In the genomic region with DNA sequence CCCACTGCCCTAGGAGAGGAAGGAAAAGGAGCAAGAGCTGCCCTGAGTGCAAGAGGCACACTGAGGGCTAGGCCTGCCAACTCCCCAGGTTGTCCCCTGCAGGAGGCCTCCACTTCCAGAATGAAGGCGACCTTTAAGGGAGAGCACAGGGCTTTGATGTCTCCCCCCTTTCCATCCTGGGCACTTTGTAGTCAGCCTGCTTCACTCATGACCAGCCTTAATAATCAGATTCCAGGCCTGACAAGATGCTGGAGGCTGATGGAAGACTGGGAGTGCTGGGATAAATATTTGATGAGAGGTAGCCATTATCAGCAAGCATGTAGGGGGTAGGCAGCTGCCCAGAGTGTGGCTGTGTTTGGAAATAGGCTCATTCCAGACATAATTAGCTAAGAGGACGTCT, we compare ENCODE assay signal across 16 mouse cellular contexts.
A peak's percentile ranks its signal among the peaks of the same experiment; 100 is the strongest.
DNase-seq lines count a peak whose midpoint lies in the region; ATAC-seq and TF ChIP-seq lines count a peak whose summit lies in the region.
"Had no signal": no experiment of that assay in that cellular context is flagged by ENCODE, and none has a peak within 500 bp of the region (broad histone marks: within the 10 kb centered on the region; RNA-seq: fewer than 3 reads in every experiment).

No protein-coding gene starts in this region.

- no peak overlapping the region for H3K4me3 ChIP-seq in intestine, embryonic 14.5 days (ENCODE audit: low read depth, low read length)
- H3K4me3 ChIP-seq in intestine, embryonic 15.5 days (replicated peaks): no peak overlapping the region
- H3K4me3 ChIP-seq in hindbrain, embryonic 14.5 days (replicated peaks; ENCODE audit: low read length): no peak overlapping the region
- H3K4me3 ChIP-seq in midbrain, embryonic 15.5 days: no peak overlapping the region
- no peak overlapping the region for H3K4me3 ChIP-seq in heart, adult 2 months
- H3K4me3 ChIP-seq: limb, embryonic 13.5 days; liver, embryonic 13.5 days had no signal

- DNase-seq in intestine, embryonic 14.5 days (ENCODE audit: low spot score): peak; percentile 46
- DNase-seq in hindbrain, embryonic 14.5 days (ENCODE audit: low spot score): no peak
- DNase-seq in retina, postnatal 1 day: peak; percentile 15
- no peak for DNase-seq in layer of hippocampus, postnatal 14 days (ENCODE audit: low spot score in 2 of 2)
- no peak for DNase-seq in heart, adult 2 months
- DNase-seq: cerebellum, adult 8-10 months; kidney, adult 2 months; kidney, postnatal 10 days; layer of hippocampus, postnatal 36 days; liver, embryonic 13.5 days; lung, embryonic 14.5 days; lung, postnatal 4 days; thymus, adult 2 months had no signal

- ATAC-seq in intestine, embryonic 14.5 days (replicated peaks; ENCODE audit: low FRiP score, low TSS enrichment, low read depth): no peak
- no peak for ATAC-seq in intestine, embryonic 15.5 days
- ATAC-seq in hindbrain, embryonic 14.5 days (ENCODE audit: low FRiP score): peak; percentile 36; the same call in 1 of the 2 replicates
- peak; percentile 57; the same call in 1 of the 2 replicates for ATAC-seq in midbrain, embryonic 15.5 days (replicated peaks)

- 53% methylated on average over 2 of the region's 2 CpGs for WGBS in intestine, embryonic 14.5 days
- 65% methylated on average over 2 of the region's 2 CpGs for WGBS in intestine, embryonic 15.5 days
- WGBS in hindbrain, embryonic 14.5 days: 50% methylated on average over 2 of the region's 2 CpGs
- WGBS in midbrain, embryonic 15.5 days: 23% methylated on average over 2 of the region's 2 CpGs
- WGBS in heart, adult 2 months: 92% methylated on average over 2 of the region's 2 CpGs

- H3K9ac ChIP-seq in intestine, embryonic 14.5 days (ENCODE audit: low read length): no peak overlapping the region
- H3K9ac ChIP-seq in intestine, embryonic 15.5 days: no peak overlapping the region
- no peak overlapping the region for H3K9ac ChIP-seq in hindbrain, embryonic 14.5 days
- H3K9ac ChIP-seq in midbrain, embryonic 15.5 days: no peak overlapping the region
- no peak overlapping the region for H3K9ac ChIP-seq in heart, adult 2 months (ENCODE audit: low read depth, low read length)
- H3K9ac ChIP-seq: limb, embryonic 13.5 days; liver, embryonic 13.5 days; lung, embryonic 14.5 days had no signal

- no peaks in the 10 kb centered on the region for H3K79me2 ChIP-seq in heart, adult 2 months (replicated peaks; ENCODE audit: control insufficient read depth, insufficient read depth, low read length)

- no peaks in the 10 kb centered on the region for H3K27me3 ChIP-seq in intestine, embryonic 14.5 days (replicated peaks; ENCODE audit: control insufficient read depth, insufficient read depth, low read length)
- no peaks in the 10 kb centered on the region for H3K27me3 ChIP-seq in intestine, embryonic 15.5 days (replicated peaks)
- H3K27me3 ChIP-seq in hindbrain, embryonic 14.5 days (ENCODE audit: control insufficient read depth, insufficient read depth, low read length): no peaks in the 10 kb centered on the region
- H3K27me3 ChIP-seq in midbrain, embryonic 15.5 days (replicated peaks): no peaks in the 10 kb centered on the region
- no peaks in the 10 kb centered on the region for H3K27me3 ChIP-seq in heart, adult 2 months (ENCODE audit: control insufficient read depth, insufficient read depth, low read length)
- H3K27me3 ChIP-seq: limb, embryonic 13.5 days; liver, embryonic 13.5 days had no signal

- no peak overlapping the region for H3K4me2 ChIP-seq in intestine, embryonic 14.5 days (ENCODE audit: low read length)
- no peak overlapping the region for H3K4me2 ChIP-seq in intestine, embryonic 15.5 days (replicated peaks)
- no peak overlapping the region for H3K4me2 ChIP-seq in hindbrain, embryonic 14.5 days (replicated peaks)
- H3K4me2 ChIP-seq in midbrain, embryonic 15.5 days: no peak overlapping the region
- H3K4me2 ChIP-seq: limb, embryonic 13.5 days; liver, embryonic 13.5 days; lung, embryonic 14.5 days had no signal

- no peak overlapping the region for H3K27ac ChIP-seq in intestine, embryonic 14.5 days (ENCODE audit: low read depth)
- no peak overlapping the region for H3K27ac ChIP-seq in intestine, embryonic 15.5 days
- peak overlapping the region; percentile 75; the same call in 1 of the 2 replicates for H3K27ac ChIP-seq in hindbrain, embryonic 14.5 days
- peak overlapping the region; percentile 60 for H3K27ac ChIP-seq in midbrain, embryonic 15.5 days
- H3K27ac ChIP-seq in heart, adult 2 months: no peak overlapping the region
- H3K27ac ChIP-seq: limb, embryonic 13.5 days; liver, embryonic 13.5 days had no signal

- no peaks in the 10 kb centered on the region for H3K9me3 ChIP-seq in intestine, embryonic 14.5 days (ENCODE audit: control insufficient read depth, low read length)
- H3K9me3 ChIP-seq in intestine, embryonic 15.5 days: no peaks in the 10 kb centered on the region
- H3K9me3 ChIP-seq in hindbrain, embryonic 14.5 days (ENCODE audit: control insufficient read depth, low read length): no peaks in the 10 kb centered on the region
- H3K9me3 ChIP-seq in midbrain, embryonic 15.5 days: no peaks in the 10 kb centered on the region
- H3K9me3 ChIP-seq: liver, embryonic 13.5 days had no signal

- no peak for TF ChIP-seq EP300 in heart, adult 2 months (IDR thresholded peaks at IDR 0.05; ENCODE audit: insufficient read depth, low read depth, low read length)

- no peak for TF ChIP-seq POLR2A in heart, adult 2 months (IDR thresholded peaks at IDR 0.05; ENCODE audit: insufficient read depth, low read depth, low read length)

- H3K4me1 ChIP-seq in intestine, embryonic 14.5 days (replicated peaks; ENCODE audit: control insufficient read depth, insufficient read depth, low read length): no peaks in the 10 kb centered on the region
- H3K4me1 ChIP-seq in intestine, embryonic 15.5 days (replicated peaks): no peaks in the 10 kb centered on the region; the same call in 1 of the 2 replicates
- H3K4me1 ChIP-seq in hindbrain, embryonic 14.5 days (replicated peaks; ENCODE audit: control insufficient read depth, insufficient read depth, low read length): peaks cover 11% of the 10 kb centered on the region
- H3K4me1 ChIP-seq in midbrain, embryonic 15.5 days: peaks cover 21% of the 10 kb centered on the region
- no peaks in the 10 kb centered on the region for H3K4me1 ChIP-seq in heart, adult 2 months (ENCODE audit: control insufficient read depth, insufficient read depth, low read length)
- H3K4me1 ChIP-seq: liver, embryonic 13.5 days had no signal

- intact Hi-C loops in heart, adult 2 months (cut with DNase I): no loop called here

- no peaks in the 10 kb centered on the region for H3K36me3 ChIP-seq in intestine, embryonic 14.5 days (ENCODE audit: control insufficient read depth, insufficient read depth, low read length)
- no peaks in the 10 kb centered on the region for H3K36me3 ChIP-seq in intestine, embryonic 15.5 days
- no peaks in the 10 kb centered on the region for H3K36me3 ChIP-seq in hindbrain, embryonic 14.5 days (replicated peaks; ENCODE audit: control insufficient read depth, insufficient read depth)
- no peaks in the 10 kb centered on the region for H3K36me3 ChIP-seq in midbrain, embryonic 15.5 days (replicated peaks)
- H3K36me3 ChIP-seq in heart, adult 2 months (ENCODE audit: control insufficient read depth, insufficient read depth, low read length): no peaks in the 10 kb centered on the region
- H3K36me3 ChIP-seq: limb, embryonic 13.5 days; liver, embryonic 13.5 days had no signal

- TF ChIP-seq CTCF in heart, adult 2 months (IDR thresholded peaks at IDR 0.05): no peak

Comparison
In these comparisons a context has a peak if more than half of its experiments do, and no peak if none do; other contexts are left out.
1. ATAC-seq: peak in hindbrain, embryonic 14.5 days (single experiment) and midbrain, embryonic 15.5 days (single experiment); none in intestine, embryonic 14.5 days (single experiment) and intestine, embryonic 15.5 days (single experiment).
2. DNase-seq: peak in intestine, embryonic 14.5 days (single experiment) and retina, postnatal 1 day (single experiment); none in hindbrain, embryonic 14.5 days (single experiment), layer of hippocampus, postnatal 14 days (0 of 2) and heart, adult 2 months (0 of 2).
3. H3K27ac ChIP-seq: peak in hindbrain, embryonic 14.5 days (single experiment) and midbrain, embryonic 15.5 days (single experiment); none in intestine, embryonic 14.5 days (single experiment), intestine, embryonic 15.5 days (single experiment) and heart, adult 2 months (single experiment).